Mouse (Mus musculus) left cerebral cortex, adult 18-20 months (tissue): ENCODE data around the gene Dock8. TPM values are rescaled to one million over a fixed set of nuclear protein-coding genes. Genes with fewer than 3 reads are reported as not detected.

ENCODE experiments used
- DNase-seq, 2 experiments: peaks; one replicate each; pipeline ENCODE4 v3.0.0; 2021 to 2022; ENCODE audit warnings: low spot score in 2 of 2, mixed read lengths in 1 of 2
- total RNA-seq, 2 experiments: library from RNA; stranded (reverse); gene quantifications; 2 replicates each; pipeline ENCODE4 v1.2.3; 2021

Gene Dock8
- total RNA-seq, 2 experiments from 2014 or later: 2.5 to 3.3 TPM

GRCm38 (mm10) chr19:25180024-25180423 is 180.7 kb downstream of the Dock8 start:
- no peak for DNase-seq

GRCm38 (mm10) chr19:25180547-25180946 is 181.2 kb downstream of the Dock8 start:
- DNase-seq: no peak

- DNase-seq: no peak
Measured at GRCm38 (mm10) chr19:25184076-25184475, 184.7 kb downstream of the Dock8 start.

GRCm38 (mm10) chr19:25186316-25186715 is 187.0 kb downstream of the Dock8 start:
- no peak for DNase-seq

- peak; percentile 6 to 12 for DNase-seq
Measured at GRCm38 (mm10) chr19:25187681-25188080, 188.3 kb downstream of the Dock8 start.

- no peak for DNase-seq
Measured at GRCm38 (mm10) chr19:25193751-25194150, 194.4 kb downstream of the Dock8 start.

GRCm38 (mm10) chr19:25200081-25200860 is 200.9 kb downstream of the Dock8 start:
- DNase-seq: no peak

- DNase-seq: no peak
Measured at GRCm38 (mm10) chr19:25203077-25203476, 203.7 kb downstream of the Dock8 start.

- DNase-seq: no peak
Measured at GRCm38 (mm10) chr19:25206969-25207368, 207.6 kb downstream of the Dock8 start.

GRCm38 (mm10) chr19:25207731-25208361 is 208.5 kb downstream of the Dock8 start:
- DNase-seq: no peak

- DNase-seq: no peak
Measured at GRCm38 (mm10) chr19:25208596-25209110, 209.3 kb downstream of the Dock8 start.

- DNase-seq: no peak
Measured at GRCm38 (mm10) chr19:25220611-25221010, 221.3 kb downstream of the Dock8 start.

GRCm38 (mm10) chr19:25221964-25222640 is 222.8 kb downstream of the Dock8 start:
- DNase-seq: no peak

GRCm38 (mm10) chr19:25230058-25230974 is 231.0 kb downstream of the Dock8 start:
- DNase-seq: no peak

GRCm38 (mm10) chr19:25230975-25231334 is 231.6 kb downstream of the Dock8 start:
- DNase-seq: no peak

GRCm38 (mm10) chr19:25232032-25232431 is 232.7 kb downstream of the Dock8 start:
- DNase-seq: no peak

GRCm38 (mm10) chr19:25236596-25237491 is 237.5 kb downstream of the Dock8 start, which contains the start of gene Kank1:
Gene Kank1 (plus strand): TSS chr19:25236975.
- DNase-seq: peak; percentile 34 to 65

GRCm38 (mm10) chr19:25237492-25238040 is 238.2 kb downstream of the Dock8 start:
- peak; percentile 13 to 16 for DNase-seq

- DNase-seq: no peak
Measured at GRCm38 (mm10) chr19:25238121-25238520, 238.8 kb downstream of the Dock8 start.
